Mouse (Mus musculus) layer of hippocampus, adult 9-11 months (tissue): ENCODE measurements around the gene Lgals4.

Experiments used
- DNase-seq: peaks from one replicate; pipeline ENCODE4 v3.0.0; 2022

Gene Lgals4

DNA sequence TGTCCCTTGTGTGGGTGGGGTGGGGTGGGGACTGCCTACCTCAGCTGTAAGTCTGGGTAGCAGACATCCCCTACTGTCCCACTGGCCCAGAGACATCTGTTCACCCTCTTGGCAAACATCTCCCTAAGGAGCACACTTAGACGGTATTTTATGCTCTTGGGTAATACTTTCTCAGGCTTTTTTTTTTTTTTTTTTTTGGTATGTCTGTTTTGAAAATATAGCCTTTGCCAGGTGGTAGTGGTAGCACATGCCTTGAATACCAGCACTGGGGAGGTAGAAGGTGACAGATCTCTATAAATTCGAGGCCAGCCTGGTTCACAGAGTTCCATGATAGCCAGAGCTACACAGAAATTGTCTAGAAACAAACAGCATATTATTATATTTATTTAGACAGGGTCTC, 9.7 kb upstream of the Lgals4 start:
- no peak for DNase-seq

DNA sequence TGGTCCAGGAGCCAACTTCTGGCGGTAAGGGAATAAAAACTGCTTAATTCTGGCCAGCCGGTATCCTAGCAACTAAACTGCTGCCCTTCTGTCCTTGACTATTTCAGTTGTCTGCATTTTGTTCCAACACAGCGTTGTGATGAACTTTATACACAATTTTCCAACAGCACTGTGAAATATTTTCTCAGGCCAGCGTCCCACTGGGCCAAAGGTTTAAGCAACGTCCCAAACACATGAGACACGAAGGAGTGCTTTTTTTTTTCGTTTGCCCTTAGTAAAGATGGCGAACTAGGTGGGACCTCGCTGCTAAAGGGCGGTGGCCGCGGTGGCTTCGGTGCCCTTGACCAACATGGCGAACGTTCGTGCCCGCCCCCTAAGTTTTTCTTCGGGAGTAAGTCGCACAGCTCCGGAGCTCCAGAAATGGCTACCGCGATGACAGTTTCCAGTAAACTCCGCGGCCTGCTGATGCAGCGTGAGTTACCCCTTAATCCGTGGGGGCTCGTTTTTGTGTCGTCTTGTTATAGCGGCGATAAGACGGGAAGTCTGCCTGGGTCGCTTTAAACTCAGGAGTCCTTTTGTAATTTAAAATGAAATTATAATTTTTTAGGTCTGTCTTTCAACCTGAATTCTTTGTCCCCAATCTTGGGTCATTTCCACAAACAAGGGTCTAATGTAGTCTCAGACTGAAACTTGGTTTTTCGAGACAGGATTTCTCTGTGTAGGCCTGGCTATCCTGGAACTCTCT, 8.5 kb upstream of the Lgals4 start, which contains the start of gene Ech1:
Gene Ech1, plus strand, starts transcription at position 277 of the 745 bp plus-strand sequence.
- peak; percentile 91 for DNase-seq

DNA sequence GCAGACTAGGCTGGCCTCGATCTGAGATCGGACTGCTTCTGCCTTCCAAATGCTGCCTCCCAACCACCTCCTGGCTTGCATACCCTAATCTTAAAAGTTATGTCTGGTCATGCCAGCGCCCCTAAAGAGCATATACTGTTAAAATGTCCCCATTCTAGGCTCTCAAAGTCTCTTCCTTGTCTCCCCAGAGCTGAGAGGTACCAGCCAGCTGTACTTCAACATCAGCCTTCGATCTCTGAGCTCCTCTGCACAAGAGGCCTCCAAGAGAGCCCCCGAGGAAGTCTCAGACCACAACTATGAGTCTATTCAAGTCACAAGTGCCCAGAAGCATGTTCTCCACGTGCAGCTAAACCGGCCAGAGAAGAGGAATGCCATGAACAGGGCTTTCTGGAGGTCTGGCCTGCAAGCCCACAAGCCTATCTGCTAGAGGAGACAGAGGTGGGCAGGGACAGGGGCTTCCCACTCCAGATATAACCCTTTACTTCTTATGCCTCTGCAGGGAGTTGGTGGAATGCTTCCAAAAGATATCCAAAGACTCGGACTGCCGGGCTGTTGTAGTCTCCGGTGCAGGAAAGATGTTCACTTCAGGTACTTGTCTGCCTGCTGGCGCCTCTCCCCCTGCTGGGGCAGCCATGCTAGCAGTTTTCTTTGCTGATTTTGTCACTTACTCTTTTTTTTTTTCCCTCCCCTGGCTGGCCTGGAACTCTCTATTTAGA, 7.8 kb upstream of the Lgals4 start:
- DNase-seq, result no peak

DNA sequence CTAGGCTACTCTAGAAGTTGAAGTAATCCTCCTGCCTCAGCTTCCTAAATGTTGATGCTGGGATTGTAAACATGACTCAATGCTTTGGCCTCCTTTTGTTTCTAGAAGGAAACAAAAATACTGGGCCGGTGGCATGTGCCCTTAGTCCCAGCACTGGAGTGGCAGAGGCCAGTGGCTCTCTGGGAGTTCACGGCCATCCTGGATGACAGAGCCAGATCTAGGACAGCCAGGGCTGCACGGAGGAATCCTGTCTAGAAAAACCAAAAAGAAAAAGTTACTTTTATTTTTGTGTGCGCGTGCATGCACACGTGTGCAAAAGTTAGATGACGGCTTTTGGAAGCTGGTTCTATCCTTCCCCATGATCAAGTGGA, 7.3 kb upstream of the Lgals4 start:
- DNase-seq, result no peak

DNA sequence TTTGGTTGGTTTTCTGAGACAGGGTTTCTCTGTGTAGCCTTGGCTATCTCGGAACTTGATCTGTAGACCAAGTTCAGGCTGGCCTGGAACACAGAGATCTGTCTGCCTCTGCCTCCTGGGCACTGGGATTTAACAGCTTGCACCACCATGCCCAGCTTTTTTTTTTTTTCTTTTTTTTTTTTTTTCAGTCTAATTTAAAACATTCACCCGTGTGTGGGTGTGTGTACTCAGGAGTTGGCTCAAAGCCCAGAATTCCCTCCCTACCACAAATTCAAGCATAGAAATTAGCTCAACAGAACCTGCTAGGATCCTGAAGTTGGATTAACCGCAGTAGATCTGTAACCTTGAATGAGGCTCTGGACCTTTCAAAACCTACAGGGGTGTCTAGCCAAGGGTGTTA, 6.3 kb upstream of the Lgals4 start:
- DNase-seq, result peak; percentile 79

DNA sequence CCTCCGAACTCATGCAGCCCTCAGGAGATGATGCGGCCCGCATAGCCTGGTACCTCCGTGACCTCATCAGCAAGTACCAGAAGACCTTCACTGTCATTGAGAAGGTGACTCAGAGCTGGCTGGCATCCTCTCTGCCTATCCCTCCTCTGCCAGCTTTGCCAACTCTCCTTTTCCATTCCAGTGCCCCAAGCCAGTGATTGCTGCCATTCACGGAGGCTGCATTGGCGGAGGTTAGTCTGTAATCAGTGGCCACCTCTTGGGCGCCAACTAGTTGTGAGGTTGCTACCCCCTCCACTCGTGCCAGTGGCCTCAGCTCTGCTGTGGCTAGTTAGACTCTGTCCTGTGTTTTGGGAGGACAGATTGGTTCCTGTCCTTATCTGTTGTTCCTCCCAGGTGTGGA, 3.8 kb upstream of the Lgals4 start:
- no peak for DNase-seq

DNA sequence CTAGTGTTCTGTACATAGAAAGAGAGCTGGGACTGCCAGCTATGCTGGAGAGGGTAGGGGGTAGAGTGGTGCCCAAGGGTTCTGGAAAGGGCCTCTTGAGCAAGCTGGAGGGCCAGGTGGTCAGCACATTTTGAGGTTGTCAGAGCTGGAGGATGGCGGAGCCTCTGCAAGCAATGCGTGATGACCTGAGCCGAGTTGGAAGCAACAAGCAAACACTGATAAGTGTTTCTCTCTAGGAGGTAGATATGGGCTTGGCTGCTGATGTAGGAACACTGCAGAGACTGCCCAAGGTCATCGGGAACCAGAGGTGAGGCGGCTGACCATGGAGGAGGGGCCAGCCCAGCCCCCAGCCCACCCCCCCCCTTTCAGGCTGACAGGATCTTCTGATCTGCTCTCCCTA, 2.7 kb upstream of the Lgals4 start:
- no peak for DNase-seq

DNA sequence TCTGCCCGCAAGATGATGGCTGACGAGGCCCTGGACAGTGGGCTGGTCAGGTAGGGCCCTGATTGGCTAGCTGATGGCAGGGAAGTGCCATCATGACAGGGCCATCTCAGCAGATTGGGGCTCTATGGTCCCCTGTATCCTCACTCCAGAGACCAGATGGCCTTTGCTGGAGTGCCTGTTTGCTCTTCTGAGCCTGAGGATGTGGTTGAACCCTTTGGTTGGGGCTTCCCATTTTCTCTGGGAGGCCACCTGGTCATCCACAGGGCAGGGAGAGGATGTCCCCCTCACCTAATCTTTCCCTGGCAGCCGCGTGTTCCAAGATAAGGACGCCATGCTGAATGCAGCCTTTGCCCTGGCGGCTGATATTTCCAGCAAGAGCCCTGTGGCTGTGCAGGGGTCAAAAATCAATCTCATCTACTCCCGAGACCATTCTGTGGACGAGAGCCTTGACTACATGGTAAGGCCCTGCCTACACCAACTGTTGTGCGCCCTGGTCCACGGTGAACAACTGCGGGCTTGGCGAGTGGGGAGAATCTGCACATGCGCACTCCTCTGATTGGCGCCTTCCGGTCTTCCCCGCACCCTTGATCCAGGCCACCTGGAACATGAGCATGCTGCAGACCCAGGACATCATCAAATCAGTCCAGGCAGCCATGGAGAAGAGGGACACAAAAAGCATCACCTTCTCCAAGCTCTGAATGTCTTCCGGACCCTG, 2.1 kb upstream of the Lgals4 start:
- DNase-seq, result no peak

DNA sequence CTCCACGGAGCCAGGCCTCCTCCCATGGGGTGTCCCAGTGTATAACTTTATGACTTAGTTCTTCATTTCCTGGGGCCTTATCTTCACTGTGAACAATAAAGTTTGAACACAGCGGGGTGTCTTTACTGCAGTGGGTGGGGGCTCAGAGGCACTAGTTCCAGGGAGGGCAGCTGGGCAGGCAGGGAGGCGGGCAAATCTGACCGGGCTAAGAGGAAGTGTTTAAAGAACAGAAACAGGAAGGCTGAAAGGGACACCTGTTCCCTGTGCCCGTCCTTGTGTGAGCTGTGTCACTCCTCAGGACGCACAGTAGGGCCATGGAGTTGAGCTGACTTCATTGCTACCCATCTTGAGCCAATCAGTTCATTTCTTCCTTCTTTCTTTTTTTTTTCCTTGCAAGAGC, 1.5 kb upstream of the Lgals4 start:
- no peak for DNase-seq

DNA sequence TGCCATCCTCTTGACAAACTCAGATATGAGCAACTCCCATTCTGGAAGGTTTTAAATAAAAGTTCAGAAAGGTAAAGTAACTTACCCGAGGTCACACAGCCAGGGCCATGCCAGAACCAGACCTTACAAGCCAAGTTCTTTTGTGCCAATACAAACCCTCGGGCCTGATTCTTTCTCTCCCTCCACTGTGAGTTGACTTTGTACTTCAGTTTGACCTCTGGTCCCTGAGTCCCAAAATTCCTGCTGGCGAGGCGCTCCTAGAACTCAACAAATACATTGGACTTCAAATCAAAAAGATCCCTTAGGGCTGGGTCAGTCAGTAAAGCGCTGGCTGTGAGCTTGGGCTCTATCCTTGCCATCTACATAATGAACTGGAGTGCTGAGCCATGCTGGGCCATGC, 3.3 kb downstream of the Lgals4 start:
- DNase-seq, result no peak

DNA sequence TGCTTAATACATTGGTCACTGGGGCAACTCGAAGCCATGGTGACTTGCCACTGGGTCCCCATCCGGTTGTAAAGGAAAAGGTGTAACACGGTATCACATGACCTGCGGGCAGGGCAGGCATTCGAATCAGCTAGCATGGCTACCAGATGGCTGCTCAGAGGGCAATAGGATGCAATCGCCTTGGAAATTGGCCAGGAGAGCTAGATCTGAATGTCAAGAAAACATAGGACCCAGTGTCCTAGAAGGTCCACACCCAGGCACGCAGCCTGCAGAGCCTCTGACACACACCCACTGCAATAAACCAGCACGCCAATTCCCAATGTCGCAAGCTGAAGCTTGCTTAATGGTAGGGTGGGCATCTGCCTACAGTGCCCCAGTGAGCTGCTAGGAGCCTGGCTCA, 4.7 kb downstream of the Lgals4 start:
- no peak for DNase-seq

DNA sequence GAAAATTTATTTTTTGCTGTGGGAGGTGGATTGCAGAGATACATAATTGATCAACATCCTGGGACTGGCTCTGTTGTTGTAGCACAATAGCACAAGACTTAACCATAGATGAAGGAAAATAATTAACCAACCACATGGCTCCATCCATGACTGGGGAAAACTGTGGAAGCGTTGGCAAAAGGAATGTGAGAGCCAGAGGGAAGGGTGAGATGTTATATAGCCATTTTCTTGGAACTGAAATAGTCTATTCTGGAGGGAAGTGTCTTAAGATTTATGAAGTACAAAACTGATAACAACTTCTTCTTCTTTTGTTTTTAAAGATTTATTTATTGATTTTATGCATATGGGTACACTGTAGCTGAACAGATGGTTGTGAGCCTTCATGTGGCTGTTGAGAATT, 13.6 kb downstream of the Lgals4 start:
- no peak for DNase-seq

DNA sequence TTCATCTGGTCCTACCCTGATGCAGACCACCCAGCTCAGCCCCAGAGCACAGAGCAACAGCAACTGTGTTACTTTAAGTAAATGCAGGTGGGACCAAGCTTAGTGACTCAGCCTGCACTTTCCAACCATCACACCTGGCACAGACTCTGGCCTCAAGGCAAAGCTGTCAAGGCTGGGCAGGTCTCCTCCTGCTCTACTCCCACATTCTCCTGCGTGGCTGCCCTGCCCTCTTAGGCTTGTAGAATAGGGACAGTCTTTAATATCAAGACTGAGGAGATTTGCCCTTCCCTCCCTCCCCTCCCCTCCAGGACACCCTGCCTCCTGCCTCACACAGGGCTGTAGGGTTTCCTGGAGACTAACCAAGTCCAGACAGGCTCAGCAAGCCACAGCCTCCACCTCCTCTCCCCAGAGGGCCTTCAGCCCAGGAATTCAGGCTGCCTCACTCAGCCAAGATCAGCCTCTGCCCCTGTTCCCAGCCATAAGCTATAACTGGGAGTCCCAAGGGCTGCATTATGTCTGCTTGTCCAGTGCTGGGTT, 16.1 kb downstream of the Lgals4 start:
- DNase-seq, result no peak

DNA sequence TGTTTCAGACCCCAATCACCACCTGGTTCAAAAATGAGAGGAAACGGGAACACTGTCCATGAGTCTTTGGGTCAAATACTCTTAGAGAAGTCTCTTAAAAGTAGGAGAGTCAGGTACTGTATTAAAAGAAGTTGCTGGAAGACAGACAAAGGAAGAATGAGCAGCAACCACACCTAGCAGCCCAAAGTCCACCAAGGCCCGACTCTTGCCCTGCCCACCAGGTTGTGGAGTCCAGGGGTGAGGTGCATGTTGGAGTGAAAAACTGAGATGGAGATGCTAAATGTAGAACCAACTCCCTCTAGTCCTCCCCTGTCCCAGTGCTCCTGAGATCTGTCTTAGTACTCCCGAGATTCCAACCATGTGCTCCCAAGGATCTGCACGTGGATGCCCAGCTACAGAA, 17.0 kb downstream of the Lgals4 start:
- DNase-seq, result no peak

DNA sequence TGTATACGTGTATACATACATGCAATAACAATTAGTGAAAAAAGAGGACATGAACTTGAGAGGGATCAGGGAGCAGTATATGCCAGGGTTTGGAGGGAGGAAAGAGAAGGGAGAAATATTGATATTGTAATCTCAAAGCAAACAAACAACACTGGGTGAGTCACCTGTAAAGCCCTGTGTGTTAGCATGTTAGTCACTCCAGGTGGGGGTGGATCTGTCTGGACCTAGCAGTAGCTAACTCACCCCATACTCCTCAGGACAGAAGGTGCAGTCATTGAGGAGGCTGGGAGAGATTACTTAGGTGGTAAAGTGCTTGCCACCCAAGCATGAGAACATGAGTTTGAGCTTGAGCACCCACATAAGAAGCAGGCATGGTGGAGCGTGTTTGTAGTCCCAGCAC, 26.3 kb downstream of the Lgals4 start:
- no peak for DNase-seq

DNA sequence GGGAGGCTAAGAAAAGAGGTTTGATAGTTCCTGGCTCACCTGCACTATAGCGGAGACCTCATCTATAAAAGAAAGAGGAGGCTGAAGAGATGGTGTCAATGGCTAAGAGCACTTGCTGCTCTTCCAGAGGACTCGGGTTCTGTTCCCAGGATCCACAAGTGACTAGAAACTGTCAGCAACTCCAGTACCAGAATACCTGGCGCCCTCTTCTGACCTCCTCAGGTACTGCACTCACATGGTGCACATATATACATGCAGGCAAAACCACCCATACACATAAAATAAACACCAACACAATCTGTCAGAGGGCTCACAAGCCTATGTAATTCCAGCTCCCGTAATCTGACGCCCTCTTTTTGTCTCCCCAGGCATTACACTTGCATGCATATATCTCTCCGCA, 27.2 kb downstream of the Lgals4 start:
- DNase-seq, result no peak

DNA sequence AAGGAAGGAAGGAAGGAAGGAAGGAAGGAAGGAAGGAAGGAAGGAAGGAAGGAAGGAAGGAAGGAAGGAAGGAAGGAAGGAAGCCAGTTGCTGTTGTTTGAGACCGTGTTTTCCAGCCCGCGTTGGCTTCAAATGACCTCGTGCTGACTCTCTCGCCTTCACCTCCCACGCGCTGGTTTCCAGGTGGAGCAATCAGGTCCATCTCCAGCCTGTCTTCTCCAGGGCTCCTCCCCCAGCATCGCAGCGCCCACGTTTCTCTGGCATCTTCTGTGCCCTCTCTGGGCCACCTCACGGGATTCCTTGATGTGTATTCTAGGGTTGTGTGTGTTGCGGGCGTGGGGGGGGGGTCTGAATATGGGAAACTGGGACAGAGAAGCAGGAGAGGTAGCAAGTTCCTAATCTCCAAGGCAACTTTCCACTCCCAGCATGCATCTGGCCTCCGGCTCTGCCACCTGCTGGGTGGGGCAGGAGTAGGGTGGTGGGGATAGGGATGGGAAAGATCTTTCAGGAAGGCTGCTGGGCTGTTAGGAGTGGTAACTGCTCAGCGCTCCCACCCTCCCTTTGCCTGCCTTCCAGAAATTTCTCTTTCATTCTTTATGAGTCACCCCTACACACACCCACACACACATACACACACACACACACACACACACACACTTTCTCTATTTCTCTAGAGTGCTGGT, 29.3 kb downstream of the Lgals4 start:
- peak; percentile 51 for DNase-seq

DNA sequence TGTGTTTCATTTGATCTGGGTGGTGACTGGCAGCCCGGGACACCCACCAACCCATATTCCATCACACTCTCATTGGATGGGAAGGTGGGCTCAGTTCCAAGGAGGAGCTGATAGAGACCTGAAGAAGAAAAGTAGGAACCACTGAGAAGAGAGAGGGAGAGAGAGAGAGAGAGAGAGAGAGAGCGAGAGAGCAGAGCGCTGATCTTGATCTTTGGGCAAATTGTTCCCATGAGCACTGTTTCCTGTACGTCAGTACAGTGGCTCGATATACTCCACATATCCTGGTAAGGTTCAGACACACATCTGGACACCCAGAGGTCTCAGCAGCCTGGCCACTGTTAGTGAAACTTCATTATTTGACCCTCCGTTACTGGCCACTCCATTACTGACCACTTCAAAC, 29.9 kb downstream of the Lgals4 start, which contains the start of gene Lgals7:
Gene Lgals7, plus strand, starts transcription at position 314 of the 400 bp plus-strand sequence.
- DNase-seq, result no peak

DNA sequence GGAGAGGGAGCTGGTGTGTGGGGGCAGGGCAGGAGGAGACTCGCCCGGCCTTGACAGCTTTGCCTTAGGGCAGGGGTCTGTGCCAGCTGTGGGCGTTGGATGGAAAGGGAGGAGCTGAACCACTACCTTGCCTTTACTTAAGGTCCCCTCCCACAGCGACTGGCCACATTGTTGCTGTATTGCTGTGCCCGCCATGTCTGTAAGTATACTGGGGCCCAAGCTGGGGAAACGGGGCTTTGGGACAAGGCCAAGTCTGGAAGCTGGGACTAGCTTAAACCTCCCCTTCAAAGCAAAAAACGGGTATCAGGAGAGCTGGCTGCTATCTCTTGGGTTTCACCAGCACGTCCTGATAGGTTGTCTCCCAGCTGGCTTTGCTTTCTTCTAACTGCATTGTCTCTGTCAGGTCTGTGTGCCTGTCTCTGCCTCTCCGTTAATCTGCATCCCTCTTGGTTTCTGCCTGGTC, 30.7 kb downstream of the Lgals4 start:
- DNase-seq, result no peak

DNA sequence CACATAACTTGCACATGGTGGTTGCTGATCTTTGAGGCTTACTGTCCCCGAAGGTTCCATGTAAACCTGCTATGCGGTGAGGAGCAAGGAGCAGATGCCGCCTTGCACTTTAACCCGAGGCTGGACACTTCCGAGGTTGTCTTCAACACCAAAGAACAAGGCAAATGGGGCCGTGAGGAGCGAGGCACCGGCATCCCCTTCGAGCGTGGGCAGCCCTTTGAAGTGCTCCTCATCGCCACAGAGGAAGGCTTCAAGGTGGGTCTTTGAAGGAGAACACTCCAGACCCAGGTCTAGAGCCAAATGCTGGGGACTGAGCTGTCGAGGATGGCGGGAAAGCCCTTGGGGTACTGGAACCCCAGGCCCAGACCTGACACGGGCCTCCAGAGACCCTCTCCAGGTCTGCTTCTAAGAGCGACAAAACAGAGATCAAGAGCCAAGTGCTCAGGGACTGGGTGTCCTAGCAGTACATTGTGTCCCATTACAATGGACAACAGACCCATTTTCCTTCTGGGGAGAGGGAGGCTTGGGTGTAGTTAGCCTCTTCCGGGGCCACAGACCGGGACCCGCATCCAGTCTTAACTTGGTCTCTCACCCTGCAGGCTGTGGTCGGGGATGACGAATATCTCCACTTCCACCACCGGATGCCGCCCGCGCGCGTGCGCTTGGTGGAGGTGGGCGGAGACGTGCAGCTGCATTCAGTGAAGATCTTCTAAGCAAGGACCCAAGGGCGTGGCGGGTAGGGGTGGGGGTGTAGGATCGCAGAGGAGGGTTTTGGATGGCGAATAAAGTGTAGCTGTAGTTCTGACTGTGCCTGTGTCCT, 32.0 kb downstream of the Lgals4 start:
- peak; percentile 78 for DNase-seq

DNA sequence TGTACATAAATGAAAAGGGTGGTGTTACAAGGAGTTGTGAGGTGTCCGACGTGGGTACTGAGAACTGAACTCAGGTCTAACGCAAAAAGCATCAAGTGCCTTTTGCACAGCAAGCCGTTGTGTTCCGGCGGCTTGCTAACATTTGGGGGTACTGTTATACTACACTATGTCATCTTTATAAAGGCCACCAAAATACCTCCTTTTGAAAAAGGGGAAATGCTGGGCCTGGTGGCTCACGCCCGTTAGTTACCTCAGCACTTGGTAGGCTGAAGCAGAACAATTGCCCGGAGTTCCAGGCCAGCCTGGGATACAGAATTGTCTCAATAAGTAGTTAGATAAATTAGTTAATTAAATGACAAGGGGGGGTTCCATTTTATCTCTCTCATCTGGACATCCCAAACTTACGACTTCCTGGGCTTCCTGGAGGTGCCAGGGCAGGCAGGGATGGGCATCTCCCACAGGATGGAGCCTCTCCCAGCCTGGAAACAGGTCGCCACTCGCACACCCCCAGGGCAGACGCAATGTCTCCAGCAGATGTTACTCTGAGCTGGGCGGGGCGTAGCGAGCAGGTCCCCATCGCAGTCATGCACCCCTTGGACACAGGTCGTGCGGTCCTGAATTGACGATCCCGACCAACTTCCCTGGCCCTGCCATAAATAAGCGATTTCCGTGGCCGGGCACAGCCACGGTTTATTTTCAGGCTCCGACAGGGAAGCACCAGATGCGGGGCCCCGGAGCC, 33.3 kb downstream of the Lgals4 start:
- no peak for DNase-seq
